Mouse (Mus musculus): Measurements from ENCODE around the gene Nde1. TPM values are rescaled to one million over a fixed set of nuclear protein-coding genes. Genes with fewer than 3 reads are reported as not detected.

Gene Nde1
- polyA plus RNA-seq, 1 experiment from 2014 or later = 50.6 TPM

- no peak overlapping the region for H3K9ac ChIP-seq (replicated peaks; ENCODE audit: low read depth, low read length)
- no peak overlapping the region for H3K4me3 ChIP-seq (replicated peaks; ENCODE audit: low read length)
- H3K36me3 ChIP-seq (ENCODE audit: control insufficient read depth, insufficient read depth) = peaks cover 2% of the 10 kb centered on the region
- no peak for ATAC-seq
- no peaks in the 10 kb centered on the region for H3K27me3 ChIP-seq (replicated peaks; ENCODE audit: control insufficient read depth, insufficient read depth, low read length)
- H3K4me1 ChIP-seq (replicated peaks; ENCODE audit: control insufficient read depth, insufficient read depth, low read length) = no peaks in the 10 kb centered on the region
- H3K4me2 ChIP-seq (ENCODE audit: low read length) = no peak overlapping the region
- H3K9me3 ChIP-seq (ENCODE audit: control insufficient read depth, low read length) = no peaks in the 10 kb centered on the region
- 97% methylated on average over 5 of the region's 5 CpGs for WGBS
- H3K27ac ChIP-seq (ENCODE audit: low read length) = no peak overlapping the region
Observed at GRCm38 (mm10) chr16:14182360-14182759, 19.3 kb downstream of the Nde1 start.

GRCm38 (mm10) chr16:14183856-14184255 is 20.8 kb downstream of the Nde1 start:
- Histone ChIP-seq H3K9ac (replicated peaks; ENCODE audit: low read depth, low read length) (no peak overlapping the region), H3K4me2 (ENCODE audit: low read length) (no peak overlapping the region), H3K27ac (ENCODE audit: low read length) (no peak overlapping the region), H3K4me1 (replicated peaks; ENCODE audit: control insufficient read depth, insufficient read depth, low read length) (no peaks in the 10 kb centered on the region), H3K27me3 (replicated peaks; ENCODE audit: control insufficient read depth, insufficient read depth, low read length) (no peaks in the 10 kb centered on the region), H3K4me3 (replicated peaks; ENCODE audit: low read length) (no peak overlapping the region), H3K9me3 (ENCODE audit: control insufficient read depth, low read length) (no peaks in the 10 kb centered on the region), H3K36me3 (ENCODE audit: control insufficient read depth, insufficient read depth) (peaks cover 2% of the 10 kb centered on the region)
- ATAC-seq = no peak
- 56% methylated on average over 1 of the region's 1 CpGs for WGBS

DNA sequence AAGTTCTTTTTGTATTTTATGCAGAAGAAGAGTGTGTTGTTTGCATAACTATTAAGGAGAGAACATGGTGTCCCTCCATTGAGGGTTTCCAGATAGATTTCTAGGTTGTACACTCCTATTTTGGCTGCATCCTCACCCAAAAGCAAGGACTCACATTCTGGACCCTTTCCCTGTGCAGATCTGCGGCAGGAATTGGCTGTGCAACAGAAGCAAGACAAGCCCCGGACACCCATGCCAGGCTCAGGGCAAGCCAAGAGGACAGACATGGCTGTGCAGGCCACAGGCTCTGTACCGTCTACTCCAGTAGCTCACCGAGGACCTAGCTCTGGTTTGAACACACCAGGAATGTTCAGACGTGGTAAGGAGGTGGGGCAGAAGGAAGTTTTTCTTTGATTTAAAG is 22.4 kb downstream of the Nde1 start:
- Histone ChIP-seq H3K4me2 (ENCODE audit: low read length) (no peak overlapping the region), H3K4me3 (replicated peaks; ENCODE audit: low read length) (no peak overlapping the region), H3K4me1 (replicated peaks; ENCODE audit: control insufficient read depth, insufficient read depth, low read length) (no peaks in the 10 kb centered on the region), H3K9me3 (ENCODE audit: control insufficient read depth, low read length) (no peaks in the 10 kb centered on the region), H3K36me3 (ENCODE audit: control insufficient read depth, insufficient read depth) (peaks cover 2% of the 10 kb centered on the region), H3K27ac (ENCODE audit: low read length) (no peak overlapping the region), H3K27me3 (replicated peaks; ENCODE audit: control insufficient read depth, insufficient read depth, low read length) (no peaks in the 10 kb centered on the region), H3K9ac (replicated peaks; ENCODE audit: low read depth, low read length) (no peak overlapping the region)
- WGBS = 94% methylated on average over 5 of the region's 5 CpGs
- ATAC-seq = no peak

- Histone ChIP-seq H3K27ac (ENCODE audit: low read length) (no peak overlapping the region), H3K27me3 (replicated peaks; ENCODE audit: control insufficient read depth, insufficient read depth, low read length) (no peaks in the 10 kb centered on the region), H3K4me2 (ENCODE audit: low read length) (no peak overlapping the region), H3K9me3 (ENCODE audit: control insufficient read depth, low read length) (no peaks in the 10 kb centered on the region), H3K36me3 (ENCODE audit: control insufficient read depth, insufficient read depth) (no peaks in the 10 kb centered on the region), H3K9ac (replicated peaks; ENCODE audit: low read depth, low read length) (no peak overlapping the region), H3K4me1 (replicated peaks; ENCODE audit: control insufficient read depth, insufficient read depth, low read length) (no peaks in the 10 kb centered on the region), H3K4me3 (replicated peaks; ENCODE audit: low read length) (no peak overlapping the region)
- 59% methylated on average over 9 of the region's 9 CpGs for WGBS
- ATAC-seq = no peak
Observed at GRCm38 (mm10) chr16:14194164-14194950, 31.3 kb downstream of the Nde1 start.

DNA sequence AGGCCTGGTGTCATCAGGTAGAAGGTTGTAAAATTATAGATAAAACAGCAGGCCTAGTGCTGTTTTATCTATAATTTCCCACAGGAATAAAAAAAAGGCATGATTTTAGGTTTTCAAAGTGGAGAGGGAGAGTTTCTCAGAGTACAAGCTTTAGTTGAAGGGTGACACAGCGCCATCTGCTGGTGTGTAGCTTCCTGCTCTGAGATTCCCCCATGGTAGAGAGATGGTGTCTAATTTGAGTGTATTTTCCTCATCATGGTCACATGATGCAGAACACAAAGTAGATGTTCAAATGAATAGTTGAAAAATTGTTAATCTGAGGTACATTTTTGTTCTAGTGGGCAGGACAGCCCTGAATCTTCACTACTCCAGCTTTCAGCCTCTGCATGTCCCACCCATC is 32.4 kb downstream of the Nde1 start:
- H3K4me3 ChIP-seq (replicated peaks; ENCODE audit: low read length) = no peak overlapping the region
- H3K4me1 ChIP-seq (replicated peaks; ENCODE audit: control insufficient read depth, insufficient read depth, low read length) = no peaks in the 10 kb centered on the region
- ATAC-seq = no peak
- H3K27me3 ChIP-seq (replicated peaks; ENCODE audit: control insufficient read depth, insufficient read depth, low read length) = no peaks in the 10 kb centered on the region
- no peak overlapping the region for H3K27ac ChIP-seq (ENCODE audit: low read length)
- no peaks in the 10 kb centered on the region for H3K9me3 ChIP-seq (ENCODE audit: control insufficient read depth, low read length)
- no peaks in the 10 kb centered on the region for H3K36me3 ChIP-seq (ENCODE audit: control insufficient read depth, insufficient read depth)
- no peak overlapping the region for H3K9ac ChIP-seq (replicated peaks; ENCODE audit: low read depth, low read length)
- H3K4me2 ChIP-seq (ENCODE audit: low read length) = no peak overlapping the region
- 21% methylated on average over 1 of the region's 1 CpGs for WGBS

GRCm38 (mm10) chr16:14198798-14199197 is 35.7 kb downstream of the Nde1 start:
- ATAC-seq = no peak
- H3K4me3 ChIP-seq (replicated peaks; ENCODE audit: low read length) = no peak overlapping the region
- H3K4me1 ChIP-seq (replicated peaks; ENCODE audit: control insufficient read depth, insufficient read depth, low read length) = no peaks in the 10 kb centered on the region
- WGBS = 80% methylated on average over 4 of the region's 4 CpGs
- H3K4me2 ChIP-seq (ENCODE audit: low read length) = no peak overlapping the region
- H3K9ac ChIP-seq (replicated peaks; ENCODE audit: low read depth, low read length) = no peak overlapping the region
- no peaks in the 10 kb centered on the region for H3K9me3 ChIP-seq (ENCODE audit: control insufficient read depth, low read length)
- H3K36me3 ChIP-seq (ENCODE audit: control insufficient read depth, insufficient read depth) = no peaks in the 10 kb centered on the region
- H3K27me3 ChIP-seq (replicated peaks; ENCODE audit: control insufficient read depth, insufficient read depth, low read length) = no peaks in the 10 kb centered on the region
- no peak overlapping the region for H3K27ac ChIP-seq (ENCODE audit: low read length)

DNA sequence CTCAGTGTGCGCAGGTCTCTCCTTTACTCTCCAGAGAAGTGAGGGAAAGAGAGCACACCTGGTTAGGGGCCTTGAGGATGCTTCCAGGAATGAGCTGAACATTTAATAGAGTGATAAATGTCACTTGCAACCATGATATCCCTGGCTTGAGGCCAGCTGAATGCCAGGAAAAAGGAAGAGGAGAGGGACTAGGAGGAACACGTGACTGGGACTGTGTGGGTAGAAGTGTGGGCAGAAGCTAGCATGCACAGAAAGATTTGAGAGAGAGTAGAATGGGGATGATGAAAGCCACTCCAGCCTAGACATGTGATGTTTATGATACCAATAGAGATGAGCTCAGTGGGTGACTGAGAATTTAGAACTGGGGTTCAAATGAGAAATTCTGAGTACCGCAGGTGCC is 52.1 kb downstream of the Nde1 start:
- no peaks in the 10 kb centered on the region for H3K9me3 ChIP-seq (ENCODE audit: control insufficient read depth, low read length)
- no peak overlapping the region for H3K9ac ChIP-seq (replicated peaks; ENCODE audit: low read depth, low read length)
- H3K4me3 ChIP-seq (replicated peaks; ENCODE audit: low read length) = no peak overlapping the region
- no peaks in the 10 kb centered on the region for H3K27me3 ChIP-seq (replicated peaks; ENCODE audit: control insufficient read depth, insufficient read depth, low read length)
- H3K4me2 ChIP-seq (ENCODE audit: low read length) = no peak overlapping the region
- no peak for ATAC-seq
- H3K4me1 ChIP-seq (replicated peaks; ENCODE audit: control insufficient read depth, insufficient read depth, low read length) = no peaks in the 10 kb centered on the region
- no peaks in the 10 kb centered on the region for H3K36me3 ChIP-seq (ENCODE audit: control insufficient read depth, insufficient read depth)
- H3K27ac ChIP-seq (ENCODE audit: low read length) = no peak overlapping the region
- WGBS = 88% methylated on average over 3 of the region's 3 CpGs

- Histone ChIP-seq H3K9ac (replicated peaks; ENCODE audit: low read depth, low read length) (no peak overlapping the region), H3K4me2 (ENCODE audit: low read length) (no peak overlapping the region), H3K4me3 (replicated peaks; ENCODE audit: low read length) (no peak overlapping the region), H3K36me3 (ENCODE audit: control insufficient read depth, insufficient read depth) (no peaks in the 10 kb centered on the region), H3K27ac (ENCODE audit: low read length) (no peak overlapping the region), H3K27me3 (replicated peaks; ENCODE audit: control insufficient read depth, insufficient read depth, low read length) (no peaks in the 10 kb centered on the region), H3K9me3 (ENCODE audit: control insufficient read depth, low read length) (no peaks in the 10 kb centered on the region), H3K4me1 (replicated peaks; ENCODE audit: control insufficient read depth, insufficient read depth, low read length) (no peaks in the 10 kb centered on the region)
- peak; percentile 54 for ATAC-seq
- 23% methylated on average over 6 of the region's 6 CpGs for WGBS
Observed at GRCm38 (mm10) chr16:14237100-14237723, 74.1 kb downstream of the Nde1 start.

- Histone ChIP-seq H3K36me3 (ENCODE audit: control insufficient read depth, insufficient read depth) (no peaks in the 10 kb centered on the region), H3K27ac (ENCODE audit: low read length) (no peak overlapping the region), H3K4me1 (replicated peaks; ENCODE audit: control insufficient read depth, insufficient read depth, low read length) (no peaks in the 10 kb centered on the region), H3K27me3 (replicated peaks; ENCODE audit: control insufficient read depth, insufficient read depth, low read length) (no peaks in the 10 kb centered on the region), H3K4me2 (ENCODE audit: low read length) (no peak overlapping the region), H3K9me3 (ENCODE audit: control insufficient read depth, low read length) (no peaks in the 10 kb centered on the region), H3K4me3 (replicated peaks; ENCODE audit: low read length) (no peak overlapping the region), H3K9ac (replicated peaks; ENCODE audit: low read depth, low read length) (no peak overlapping the region)
- ATAC-seq = no peak
- 79% methylated on average over 3 of the region's 3 CpGs for WGBS
Observed at GRCm38 (mm10) chr16:14242059-14242458, 79.0 kb downstream of the Nde1 start.

All from forebrain, embryonic 16.5 days (tissue).